Mouse (Mus musculus) heart, postnatal 36 days (tissue): Measurements from ENCODE around the gene Pin1rt1. TPM values are rescaled to one million over a fixed set of nuclear protein-coding genes. Genes with fewer than 3 reads are reported as not detected.

Experiments
- DNase-seq, 2 experiments: peaks; one replicate each; pipeline ENCODE4 v3.0.0; 2021 to 2022
- intact Hi-C: fragments of 180-260 bp; cut with DNase I; formaldehyde crosslinking; loops from one replicate; pipeline ENCODE4 v1.15.1; 2025
- total RNA-seq, 2 experiments: library from RNA; stranded (reverse); gene quantifications; 2 replicates each; pipeline ENCODE4 v1.2.3; 2021

Gene Pin1rt1
- not detected for total RNA-seq

DNA sequence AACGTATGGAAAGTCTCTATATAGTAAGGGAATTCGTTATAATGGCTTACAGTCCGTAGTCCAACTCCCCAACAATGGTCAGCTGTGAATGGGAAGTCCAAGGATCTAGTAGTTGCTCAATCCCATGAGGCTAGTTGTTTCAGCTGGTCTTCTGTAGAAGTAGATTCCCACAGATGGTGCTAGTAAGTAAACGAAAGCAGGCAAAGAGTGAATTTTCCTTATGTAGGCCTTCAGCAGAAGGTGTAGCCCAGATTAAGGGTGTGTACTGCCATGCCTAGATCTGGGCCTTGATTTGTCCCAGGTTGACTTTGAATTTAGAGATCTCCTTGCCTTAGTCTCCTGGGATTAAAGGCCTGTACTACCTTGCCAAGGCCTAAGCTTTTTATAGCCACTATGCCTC, at the start of gene Pin1rt1:
Pin1rt1 (minus strand) TSS at position 101 of the 400 bp plus-strand sequence.
- DNase-seq, result no peak
- intact Hi-C loops, result no loop called here

DNA sequence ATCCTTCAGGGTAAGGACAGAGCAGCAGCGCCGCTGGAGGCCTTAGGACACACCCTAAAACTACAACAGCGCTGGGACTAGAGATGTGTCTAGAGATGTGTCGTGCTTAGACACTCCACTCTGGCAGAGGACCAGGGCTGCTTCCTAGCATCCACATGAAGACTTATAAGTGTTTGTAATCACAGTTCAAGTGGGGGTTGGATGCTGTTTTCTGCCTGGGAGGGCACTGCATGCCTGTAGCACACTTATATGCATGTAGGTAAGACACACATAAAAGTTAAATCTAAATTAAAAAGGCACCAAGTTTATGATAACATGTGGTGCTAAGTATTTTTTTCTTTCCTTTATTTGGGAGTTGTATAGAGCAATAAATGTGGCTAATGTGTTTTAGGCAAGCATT, 47.8 kb upstream of the Pin1rt1 start:
- intact Hi-C loops, result no loop called here
- DNase-seq, result no peak

DNA sequence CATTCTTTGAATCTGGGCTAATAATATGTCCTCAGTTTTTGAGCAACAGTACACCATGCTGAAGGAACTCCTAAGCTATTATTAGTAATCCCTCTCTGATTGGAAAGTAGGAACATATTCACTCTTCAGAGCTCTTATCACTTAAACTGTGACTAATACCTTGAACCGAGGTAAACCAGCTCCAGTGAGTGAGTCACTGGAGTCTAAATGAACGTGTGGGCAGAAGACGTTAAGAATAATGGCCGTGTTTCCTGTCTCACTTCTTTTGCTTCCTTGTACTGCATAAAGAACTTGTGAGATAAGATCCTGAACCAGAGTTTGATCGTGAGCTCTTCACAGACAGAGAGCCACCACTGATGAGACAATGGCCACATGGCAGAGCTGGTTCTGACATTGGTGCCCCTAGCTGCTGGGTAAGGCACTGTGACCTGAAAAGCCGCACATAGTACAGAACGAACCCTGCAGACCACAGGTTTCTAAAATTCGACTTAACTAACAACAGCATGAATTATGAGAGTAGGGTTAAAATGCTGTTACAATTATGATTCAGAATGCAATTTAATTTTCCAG, 47.0 kb upstream of the Pin1rt1 start:
- intact Hi-C loops, result no loop called here
- DNase-seq, result no peak

DNA sequence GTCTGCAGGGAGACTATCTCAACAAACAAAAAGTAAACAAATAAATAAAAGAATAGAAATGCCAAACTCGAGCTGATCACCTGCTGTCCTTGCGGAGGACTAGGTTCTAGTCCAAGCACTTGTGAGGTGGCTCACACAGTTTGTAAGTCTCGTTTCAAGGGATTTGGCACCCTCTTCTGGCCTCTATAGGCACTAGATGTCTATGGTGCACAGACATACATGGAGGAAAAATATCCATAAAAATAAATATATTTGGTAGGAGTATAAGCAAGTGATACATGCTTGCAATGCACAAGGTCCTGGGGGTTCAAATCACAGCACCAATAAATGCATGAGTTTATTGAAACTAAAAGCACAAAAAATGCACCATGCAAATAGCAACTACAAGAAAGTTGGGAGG, 34.4 kb upstream of the Pin1rt1 start:
- intact Hi-C loops, result no loop called here

DNA sequence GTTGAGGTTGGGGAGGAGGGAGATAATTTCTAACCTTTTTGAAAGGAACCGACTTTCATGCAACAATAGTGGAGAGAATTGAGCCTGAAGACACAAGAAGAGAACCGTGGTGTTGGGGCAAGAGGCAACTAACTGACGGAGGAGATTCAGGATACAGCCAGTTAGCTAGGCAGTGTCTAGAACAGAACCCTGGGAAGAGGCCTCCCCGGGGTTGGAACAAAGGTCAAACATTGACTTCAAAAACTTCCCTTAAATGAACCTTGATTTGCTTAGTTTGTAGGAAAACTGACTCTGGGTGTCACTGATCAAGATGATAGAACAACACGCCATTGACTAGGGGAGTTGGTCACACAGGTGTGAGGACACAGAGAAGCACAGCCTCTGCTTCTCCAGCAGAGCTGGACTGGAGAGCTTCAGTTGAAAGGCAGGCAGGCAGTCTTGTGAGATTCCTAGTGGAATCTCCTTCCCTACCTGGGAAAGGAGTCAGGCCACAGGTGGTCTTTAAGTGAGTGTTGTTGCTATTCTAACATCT, 32.5 kb upstream of the Pin1rt1 start:
- no peak for DNase-seq
- intact Hi-C loops, result no loop called here

More for the DNA sequence above, 34.4 kb upstream of the Pin1rt1 start:
- DNase-seq, result no peak

DNA sequence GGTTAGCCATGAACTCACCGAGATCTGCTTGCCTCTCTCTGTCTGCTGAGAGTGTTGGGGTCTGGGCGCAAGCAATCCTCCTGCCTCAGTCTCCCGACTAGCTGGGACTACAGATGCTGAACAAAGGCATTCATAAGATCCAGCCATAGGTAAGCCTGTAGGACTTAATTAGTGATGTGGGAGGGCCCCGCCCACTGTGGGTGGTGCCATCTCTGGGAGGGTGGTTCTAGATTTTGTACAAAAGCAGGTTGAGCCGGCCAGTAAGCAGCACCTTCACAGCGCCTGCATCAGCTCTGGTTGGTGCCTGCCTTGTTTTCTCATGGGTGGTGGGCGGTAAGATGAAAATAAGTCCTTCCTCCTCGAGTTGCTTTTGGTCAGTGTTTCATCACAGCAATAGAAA, 30.1 kb upstream of the Pin1rt1 start:
- intact Hi-C loops, result no loop called here

DNA sequence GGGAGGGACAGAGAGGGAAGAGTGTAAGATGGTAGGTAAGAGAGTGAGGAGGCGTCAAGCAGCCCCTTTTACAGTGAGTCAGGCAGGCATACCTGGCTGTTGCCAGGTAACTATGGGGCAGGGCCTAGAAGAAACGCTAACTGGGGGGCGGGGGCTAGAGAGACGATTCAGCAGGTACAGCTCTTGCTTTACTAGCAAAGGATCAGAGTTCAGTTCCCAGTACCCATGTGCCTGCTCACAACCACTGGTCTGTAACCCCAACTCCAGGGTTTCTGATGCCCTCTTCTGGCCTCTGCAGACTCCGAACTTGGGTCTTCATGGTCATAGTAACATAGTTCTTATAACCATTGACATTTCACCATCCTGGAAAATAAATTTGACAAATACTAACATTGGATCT, 27.8 kb upstream of the Pin1rt1 start:
- DNase-seq, result no peak
- intact Hi-C loops, result loop anchor here (5.0 kb wide), 1 partner anchor 57 kb away; no protein-coding TSS in a partner anchor

More for the DNA sequence above, 30.1 kb upstream of the Pin1rt1 start:
- no peak for DNase-seq

DNA sequence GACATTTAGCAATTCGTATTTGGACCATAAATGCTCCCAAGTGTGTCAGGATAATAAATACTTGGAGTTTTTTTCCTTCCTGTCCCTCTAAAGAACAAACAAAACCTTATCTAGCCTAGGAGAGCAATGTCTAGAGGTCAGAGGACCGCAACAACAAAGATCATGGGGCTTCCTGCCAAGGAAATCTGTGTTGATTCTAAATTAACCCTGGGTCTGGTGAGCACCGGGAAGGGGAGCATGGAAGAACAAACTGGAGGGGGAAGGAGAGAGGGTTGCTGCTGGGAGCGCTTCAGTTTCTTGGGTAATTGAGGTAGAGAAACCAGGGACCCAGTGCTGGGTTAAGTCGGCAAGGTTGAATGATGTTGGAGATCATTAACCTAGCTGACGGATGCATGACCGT, 27.0 kb upstream of the Pin1rt1 start:
- no peak for DNase-seq
- intact Hi-C loops, result loop anchor here (5.0 kb wide), 1 partner anchor 56 kb away; no protein-coding TSS in a partner anchor

DNA sequence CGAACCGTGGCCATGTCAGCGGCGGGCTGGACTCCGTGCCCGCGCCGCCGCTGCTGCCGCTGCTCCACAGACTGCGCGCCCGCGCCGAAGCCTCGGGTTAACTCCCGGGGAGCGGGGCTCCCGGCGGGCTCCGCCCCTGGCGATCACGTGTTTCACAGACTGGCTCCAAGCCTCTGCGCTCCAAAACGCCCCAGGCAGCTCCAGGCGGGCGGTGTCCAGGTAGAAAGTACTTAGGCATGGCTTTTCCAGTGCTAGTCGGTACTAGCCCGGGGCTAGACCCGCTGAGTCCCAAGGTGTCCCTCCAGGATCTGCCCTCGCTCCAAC, 26.5 kb upstream of the Pin1rt1 start, which contains the start of gene Depdc7:
Depdc7 (minus strand) TSS at position 138 of the 324 bp plus-strand sequence.
- peak; percentile 89 to 91 for DNase-seq
- intact Hi-C loops, result loop anchor here (5.0 kb wide), 1 partner anchor 55 kb away; no protein-coding TSS in a partner anchor

DNA sequence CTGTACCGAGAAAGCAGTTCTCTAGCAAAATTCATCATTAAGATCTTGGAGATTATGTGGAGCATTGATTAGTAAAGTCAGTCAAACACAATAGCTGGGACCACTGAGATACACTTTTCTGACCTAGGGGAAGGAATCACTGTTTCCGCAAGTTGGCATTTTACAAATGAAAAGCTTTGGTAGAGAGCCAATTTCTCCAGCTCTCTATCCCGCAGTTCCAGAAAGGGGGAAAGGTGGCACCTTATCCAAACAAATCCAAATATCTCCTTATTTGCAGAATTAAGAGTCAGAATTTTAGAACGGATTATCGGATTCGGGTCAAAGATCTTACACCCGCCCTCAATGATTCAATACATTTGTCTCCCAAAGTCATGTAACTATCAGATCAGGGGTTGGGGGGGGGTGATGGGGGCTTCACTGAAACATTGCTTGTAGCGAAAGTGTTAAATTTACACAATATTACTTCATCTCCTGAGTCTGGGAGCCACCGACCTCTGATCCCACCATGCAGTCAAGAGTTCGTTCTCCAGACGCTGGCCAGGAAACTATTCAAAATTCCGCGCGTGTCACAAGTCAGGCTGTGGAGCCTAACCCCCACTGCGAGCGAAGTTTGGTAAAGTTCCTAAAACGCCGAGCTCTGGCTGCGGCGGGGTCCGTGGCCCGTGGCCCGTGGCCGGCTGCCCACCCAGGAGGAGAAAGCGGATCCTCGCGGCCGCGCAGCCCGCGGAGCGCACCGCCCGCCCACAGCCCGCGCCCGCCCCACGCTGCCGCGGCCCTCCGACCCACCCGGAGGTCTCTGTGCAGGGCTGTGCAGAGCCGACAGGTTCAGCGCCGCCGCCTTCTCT, 25.9 kb upstream of the Pin1rt1 start:
- DNase-seq, result no peak
- intact Hi-C loops, result loop anchor here (5.0 kb wide), 1 partner anchor 55 kb away; no protein-coding TSS in a partner anchor

DNA sequence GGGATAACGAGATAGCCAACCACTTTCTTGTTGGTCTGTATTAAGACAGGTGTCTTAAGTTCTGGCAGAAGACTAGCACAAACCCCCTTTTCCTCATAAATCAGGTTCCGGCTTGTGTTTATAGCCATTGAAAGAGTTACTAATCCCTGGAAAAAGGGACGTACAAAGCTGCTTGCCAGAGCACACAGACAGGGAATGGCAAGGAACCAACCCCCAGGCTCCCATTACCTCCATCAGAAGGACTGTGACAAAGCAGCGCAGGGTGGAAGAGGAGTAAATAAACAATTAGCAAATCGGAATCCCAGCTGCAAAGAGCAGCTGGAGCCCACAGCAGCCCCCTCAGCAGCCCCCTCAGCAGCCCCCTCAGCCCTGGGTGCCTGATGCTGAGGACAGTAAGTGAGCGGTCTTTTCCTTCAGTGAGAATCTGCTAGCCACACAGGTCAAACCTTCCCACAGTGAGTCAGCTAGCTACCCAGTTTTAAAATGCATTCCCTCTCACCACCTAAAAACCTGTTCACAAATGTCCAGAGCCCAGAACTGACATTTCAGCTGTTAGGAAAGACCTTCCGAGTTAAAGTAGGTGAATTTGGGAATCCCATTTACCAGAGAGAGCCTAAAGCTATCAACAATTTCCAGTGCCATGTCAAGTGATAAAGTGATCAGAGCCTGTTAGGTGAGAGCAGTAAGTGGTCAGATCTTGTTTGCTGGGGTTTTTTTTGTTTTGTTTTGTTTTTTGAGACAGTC, 25.0 kb upstream of the Pin1rt1 start:
- intact Hi-C loops, result loop anchor here (5.0 kb wide), 1 partner anchor 54 kb away; no protein-coding TSS in a partner anchor
- no peak for DNase-seq

DNA sequence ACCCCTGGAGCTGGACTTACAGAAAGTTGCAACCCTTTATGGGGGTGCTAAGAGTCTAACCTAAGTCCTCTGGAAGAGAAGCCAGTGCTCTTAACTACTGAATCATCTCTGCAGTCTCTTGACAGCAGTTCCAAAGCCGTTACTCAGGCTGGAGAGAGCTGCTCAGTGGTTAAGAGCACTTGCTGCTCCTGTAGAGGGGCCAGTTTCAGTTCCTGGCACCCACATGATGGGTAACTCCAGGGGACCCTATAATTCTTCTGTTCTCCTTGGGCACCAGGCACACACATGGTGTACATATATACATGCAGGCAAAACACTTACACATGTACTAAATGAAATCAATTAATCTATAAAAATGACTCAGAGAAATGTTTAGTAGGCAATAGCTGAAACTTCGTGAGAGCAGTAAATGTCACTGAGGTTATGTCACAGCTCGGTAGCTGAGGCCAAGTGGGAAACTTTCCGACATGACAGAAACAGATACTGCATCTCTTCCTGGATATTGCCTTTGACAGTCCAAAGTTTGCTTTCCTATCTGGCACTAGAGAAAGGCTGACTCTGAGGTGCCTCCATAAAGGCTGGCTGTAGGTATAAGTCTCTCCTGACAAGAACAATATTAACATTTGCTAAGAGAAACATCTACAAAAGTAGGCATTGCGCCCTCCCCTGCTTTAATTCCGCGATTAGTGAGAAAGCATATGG, 24.2 kb upstream of the Pin1rt1 start:
- intact Hi-C loops, result loop anchor here (5.0 kb wide), 1 partner anchor 53 kb away; no protein-coding TSS in a partner anchor
- no peak for DNase-seq

DNA sequence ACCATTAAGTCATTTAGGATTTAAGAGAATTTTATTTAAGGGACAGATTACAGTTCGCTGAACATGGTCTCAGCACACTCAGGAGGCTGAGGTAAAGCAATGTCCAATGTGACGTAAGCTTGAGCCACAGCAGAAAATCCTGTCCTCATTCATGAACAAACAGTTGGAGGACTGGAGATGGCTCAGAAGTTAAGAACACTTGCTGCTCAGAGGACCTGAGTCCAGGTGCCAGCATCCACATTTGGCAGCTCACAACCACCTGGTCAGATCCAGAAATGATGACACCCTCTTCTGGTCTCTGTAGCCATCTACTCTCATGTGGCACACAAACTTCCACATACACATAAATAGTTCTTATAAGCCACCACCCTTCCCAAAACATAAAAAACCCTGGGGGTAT, 23.5 kb upstream of the Pin1rt1 start:
- no peak for DNase-seq
- intact Hi-C loops, result loop anchor here (5.0 kb wide), 1 partner anchor 52 kb away; no protein-coding TSS in a partner anchor

DNA sequence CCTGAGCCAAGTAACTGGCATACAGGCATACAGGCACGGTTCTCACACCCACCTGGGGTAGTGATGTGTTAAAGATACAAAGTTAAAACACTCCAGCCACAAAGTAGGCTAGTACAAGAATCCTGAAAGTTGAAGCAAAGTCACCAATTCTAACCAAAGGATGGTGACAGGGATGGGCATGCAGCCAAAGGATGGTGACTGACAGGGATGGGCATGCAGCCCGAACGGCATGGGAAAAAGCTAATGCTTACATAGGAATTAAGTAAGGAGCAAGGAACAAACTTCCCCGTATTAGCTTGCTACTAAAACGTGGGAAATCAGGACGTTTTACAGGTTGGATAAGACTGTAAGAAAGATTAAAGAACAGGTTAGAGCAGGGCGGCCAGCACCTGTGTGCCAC, 20.1 kb upstream of the Pin1rt1 start:
- intact Hi-C loops, result no loop called here

DNA sequence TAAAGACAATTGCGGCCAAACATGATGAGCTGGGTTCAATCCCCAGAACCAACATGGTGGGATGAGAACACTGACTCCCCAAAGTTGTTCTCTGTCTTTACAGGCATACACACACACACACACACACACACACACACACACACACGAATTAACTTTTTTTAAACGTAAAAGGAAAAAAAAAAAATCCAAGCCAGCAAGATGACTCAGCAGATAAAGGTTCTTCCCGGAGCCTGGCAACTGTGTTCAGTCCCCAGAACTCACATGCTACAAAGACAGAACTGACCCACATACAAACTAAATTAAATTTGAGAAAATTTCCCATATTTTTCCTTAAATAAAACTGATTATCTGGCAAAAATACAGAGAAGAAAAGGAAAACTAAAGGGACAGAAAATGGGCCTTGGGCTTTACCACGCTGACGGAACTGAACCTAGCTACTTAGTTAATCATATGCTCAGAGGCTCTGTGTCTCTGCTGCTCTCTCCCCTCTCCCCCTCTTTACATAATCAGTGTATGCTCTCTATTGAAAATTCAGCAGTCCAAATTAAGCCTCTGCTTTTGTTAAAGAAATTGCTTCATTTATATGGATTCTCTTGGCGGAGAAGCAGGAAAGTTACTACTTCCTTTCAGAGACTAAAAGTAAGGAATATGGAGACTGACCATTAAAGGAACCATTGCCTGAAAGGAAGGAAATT, 16.5 kb upstream of the Pin1rt1 start:
- no peak for DNase-seq
- intact Hi-C loops, result no loop called here

More for the DNA sequence above, 20.1 kb upstream of the Pin1rt1 start:
- DNase-seq, result no peak

DNA sequence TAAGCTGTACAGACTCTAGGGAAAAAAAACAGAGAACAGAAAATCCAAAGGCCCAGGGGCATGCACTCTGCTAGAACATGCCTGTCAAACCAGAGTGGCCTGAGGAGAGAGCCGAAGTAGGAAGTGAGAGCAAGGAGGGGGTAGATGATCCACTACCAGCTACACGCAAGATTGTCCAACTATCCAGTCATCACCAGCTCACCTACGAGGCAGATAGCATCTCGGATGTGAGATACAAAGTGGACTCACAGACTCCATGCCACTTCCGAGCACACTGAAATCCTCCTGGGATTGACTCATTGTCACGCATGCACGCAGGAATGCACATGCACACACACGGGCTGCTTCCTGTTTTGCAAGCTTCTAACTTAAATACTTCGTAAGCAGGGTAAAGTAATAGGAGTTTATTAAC, 15.9 kb upstream of the Pin1rt1 start:
- DNase-seq, result peak in 1 of 2 experiments; percentile 39
- intact Hi-C loops, result no loop called here

DNA sequence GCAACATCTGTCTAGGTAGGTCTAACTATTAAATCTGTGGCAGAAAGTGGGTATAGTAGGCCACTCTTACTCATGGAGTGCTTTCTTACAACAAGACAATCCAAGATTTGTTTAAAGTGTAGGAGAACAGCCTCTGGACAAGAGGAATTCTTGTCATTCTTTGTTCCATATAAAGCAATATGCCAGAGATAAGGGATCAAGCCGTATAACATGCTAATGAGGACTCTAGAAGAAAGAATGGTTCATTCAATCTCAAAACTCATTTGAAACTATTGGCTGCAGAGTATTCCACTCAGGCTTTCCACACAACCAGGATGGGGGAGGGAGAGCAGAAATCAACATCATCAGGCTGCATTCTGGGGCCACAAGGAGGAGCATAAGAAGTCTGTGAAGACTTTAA, 11.2 kb upstream of the Pin1rt1 start:
- DNase-seq, result no peak
- intact Hi-C loops, result no loop called here

DNA sequence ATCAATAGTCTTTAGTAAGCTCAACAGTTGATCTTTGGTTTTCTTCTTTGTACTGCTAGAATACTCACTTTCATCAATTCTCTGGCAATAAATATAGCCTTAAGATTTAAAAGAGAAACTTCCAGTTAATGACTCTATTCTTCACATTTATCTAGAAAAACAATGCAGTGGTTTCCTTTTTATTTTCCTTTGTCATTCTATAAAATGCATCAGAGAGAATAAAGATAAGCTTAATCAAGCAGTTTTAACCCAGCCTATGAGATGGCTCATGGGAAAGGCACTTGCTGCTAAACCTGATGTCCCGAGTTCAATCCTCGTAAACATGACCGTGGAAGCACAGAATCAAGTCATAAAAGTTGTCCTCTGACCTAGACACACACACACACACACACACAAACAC, 5.8 kb upstream of the Pin1rt1 start:
- intact Hi-C loops, result no loop called here

DNA sequence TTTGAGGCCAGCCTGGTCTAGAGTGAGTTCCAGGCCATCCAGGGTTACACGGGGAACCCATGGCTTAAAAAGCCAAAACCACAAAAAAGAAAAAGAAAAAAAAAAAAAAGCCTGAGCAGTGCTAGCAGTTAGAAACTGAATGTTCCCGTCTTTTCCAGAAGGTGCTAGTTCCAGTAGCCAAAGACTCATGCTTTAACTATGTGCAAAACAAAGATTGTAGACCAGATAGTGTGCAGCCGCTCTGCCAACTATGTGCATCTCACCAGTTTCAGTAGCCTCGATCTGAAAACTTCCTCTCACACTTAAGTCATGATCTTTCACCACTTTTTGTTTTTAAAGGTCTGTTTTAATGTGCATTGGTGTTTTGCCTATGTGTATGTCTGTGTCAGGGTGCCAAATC, 1.6 kb upstream of the Pin1rt1 start:
- intact Hi-C loops, result no loop called here
- no peak for DNase-seq

More for the DNA sequence above, 5.8 kb upstream of the Pin1rt1 start:
- no peak for DNase-seq
